Mouse (Mus musculus) retina, adult 2 months (tissue): ENCODE results near the gene Cep250.

ENCODE experiments used
- DNase-seq: peaks from one replicate; pipeline ENCODE4 v3.0.0-alpha.2; 2012; ENCODE audit warnings: low read depth, low spot score

The Cep250 gene

GRCm38 (mm10) chr2:155962991-155963390 is 6.7 kb downstream of the Cep250 start:
- DNase-seq = peak; percentile 58

DNA sequence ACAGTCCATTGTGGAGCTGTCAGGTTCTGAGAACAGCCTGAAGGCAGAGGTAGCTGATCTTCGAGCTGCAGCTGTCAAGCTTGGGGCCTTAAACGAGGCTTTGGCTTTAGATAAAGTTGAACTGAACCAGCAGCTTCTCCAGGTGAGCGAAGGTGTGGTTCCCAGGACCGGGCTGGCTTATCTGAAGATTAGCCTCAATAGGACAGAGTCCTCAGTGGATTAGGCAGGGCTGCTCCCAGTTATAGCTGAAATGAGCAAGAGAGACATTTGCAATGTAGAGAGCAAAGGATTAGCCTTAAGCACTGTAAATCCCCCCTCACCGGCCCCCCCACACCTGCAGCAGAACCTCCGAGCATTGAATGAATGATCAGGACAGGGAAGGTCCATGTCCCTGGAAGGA is 17.1 kb downstream of the Cep250 start:
- DNase-seq = peak; percentile 81

DNA sequence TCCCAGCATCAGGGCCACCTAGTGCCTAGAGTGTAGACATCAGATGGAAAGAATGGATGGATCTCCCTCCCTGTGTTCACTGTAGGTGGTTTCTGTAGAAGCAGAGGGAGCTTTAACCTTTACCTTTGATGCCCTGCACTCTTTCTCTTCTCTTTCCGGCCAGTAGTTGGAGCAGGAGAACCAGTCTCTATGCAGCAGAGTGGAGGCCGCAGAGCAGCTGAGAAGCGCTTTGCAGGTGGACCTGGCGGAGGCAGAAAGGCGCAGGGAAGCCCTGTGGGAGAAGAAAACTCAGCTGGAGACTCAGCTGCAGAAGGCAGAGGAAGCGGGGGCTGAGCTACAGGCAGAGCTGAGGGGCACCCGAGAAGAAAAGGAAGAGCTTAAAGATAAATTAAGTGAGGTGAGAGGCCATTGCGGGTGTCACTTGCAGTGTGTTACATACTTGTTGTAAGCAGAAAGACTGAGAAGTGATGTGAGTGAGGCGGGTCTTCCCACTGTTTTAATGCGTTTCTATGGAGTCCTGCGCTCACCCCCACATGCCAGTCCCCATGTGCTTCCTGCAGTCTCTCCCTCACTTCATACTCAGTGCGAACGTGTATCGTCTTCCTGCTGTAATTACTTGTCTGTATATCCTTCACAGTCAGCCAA is 18.0 kb downstream of the Cep250 start:
- DNase-seq = no peak

- DNase-seq = no peak
Observed at GRCm38 (mm10) chr2:155979328-155979991, 23.2 kb downstream of the Cep250 start.

GRCm38 (mm10) chr2:155985776-155986175 is 29.5 kb downstream of the Cep250 start:
- no peak for DNase-seq

- DNase-seq = no peak
Observed at GRCm38 (mm10) chr2:155987131-155987530, 30.9 kb downstream of the Cep250 start.

DNA sequence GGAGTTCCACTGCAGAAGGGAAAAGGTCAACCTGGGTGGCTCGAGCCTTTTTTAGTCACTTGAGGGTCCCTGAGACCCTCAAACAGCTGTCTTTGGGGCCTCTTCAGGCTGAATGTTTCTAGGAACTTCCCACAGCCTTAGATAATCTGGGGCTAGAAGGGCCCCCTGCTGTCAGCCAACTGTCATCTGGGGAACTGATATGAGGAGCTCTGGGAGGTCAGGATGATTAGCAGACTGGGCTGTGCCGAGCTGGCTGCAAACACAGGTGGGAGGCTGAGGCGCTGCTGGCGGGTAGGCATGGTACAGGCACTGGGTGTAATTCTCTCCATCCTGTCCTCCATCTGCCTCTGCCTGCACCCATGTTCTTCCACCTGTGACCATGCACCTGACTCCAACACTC is 32.8 kb downstream of the Cep250 start:
- no peak for DNase-seq

GRCm38 (mm10) chr2:155991151-155991550 is 34.9 kb downstream of the Cep250 start:
- no peak for DNase-seq

- no peak for DNase-seq
Observed at GRCm38 (mm10) chr2:155991863-155992321, 35.6 kb downstream of the Cep250 start.

GRCm38 (mm10) chr2:156005393-156005792 is 49.1 kb downstream of the Cep250 start:
- no peak for DNase-seq

DNA sequence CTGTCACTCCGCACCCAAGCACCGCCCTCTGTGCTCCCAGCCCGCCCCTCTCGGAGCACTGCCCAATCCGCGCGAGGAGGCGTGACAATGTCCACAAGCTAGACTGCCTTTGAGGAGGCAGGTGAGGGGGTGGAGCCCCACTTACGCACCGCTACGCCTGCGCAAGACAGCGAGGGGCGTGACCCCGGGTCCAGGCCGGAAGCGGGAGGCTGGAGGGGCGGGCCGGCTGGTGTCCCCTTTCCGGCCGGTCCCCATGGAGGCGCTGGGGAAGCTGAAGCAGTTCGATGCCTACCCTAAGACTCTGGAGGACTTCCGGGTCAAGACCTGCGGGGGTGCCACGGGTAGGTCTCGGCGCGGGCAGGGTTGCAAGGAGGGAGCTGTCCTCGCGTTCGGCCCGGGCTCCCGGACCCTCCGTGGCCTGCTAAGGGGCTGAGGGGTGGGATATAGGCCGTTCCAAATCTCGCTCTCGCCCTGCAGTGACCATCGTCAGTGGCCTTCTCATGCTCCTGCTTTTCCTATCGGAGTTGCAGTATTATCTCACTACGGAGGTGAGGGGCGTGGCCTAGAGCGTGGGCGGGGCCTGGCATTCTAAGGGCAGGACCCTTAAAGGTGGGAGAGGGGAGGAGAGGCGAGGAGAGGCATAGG is 51.8 kb downstream of the Cep250 start, which contains the start of the genes 6430550D23Rik and Ergic3:
Gene 6430550D23Rik, minus strand, starts transcription at position 90 of the 645 bp plus-strand sequence.
Gene Ergic3, plus strand, starts transcription at position 158 of the 645 bp plus-strand sequence.
- peak; percentile 91 for DNase-seq

DNA sequence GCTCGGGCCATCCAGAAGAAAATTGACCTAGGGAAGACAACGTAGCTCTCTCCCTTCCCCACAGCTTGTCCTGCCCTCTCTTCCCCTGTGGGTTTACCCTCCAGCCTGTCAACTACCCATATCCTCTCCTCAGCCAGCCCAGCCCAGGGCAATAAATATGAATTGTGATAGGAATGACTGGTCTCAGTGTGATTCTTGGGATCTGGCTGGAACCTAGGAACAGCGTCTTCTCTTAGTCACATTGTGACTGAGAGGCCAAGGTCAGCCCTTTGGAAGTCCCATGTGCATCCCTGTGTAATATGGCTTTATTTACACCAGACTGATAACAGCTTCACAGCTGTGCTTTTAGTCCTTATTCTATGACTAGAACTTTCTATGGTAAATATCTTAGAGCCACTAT is 61.8 kb downstream of the Cep250 start:
- DNase-seq = no peak

GRCm38 (mm10) chr2:156021219-156021618 is 65.0 kb downstream of the Cep250 start:
- no peak for DNase-seq

DNA sequence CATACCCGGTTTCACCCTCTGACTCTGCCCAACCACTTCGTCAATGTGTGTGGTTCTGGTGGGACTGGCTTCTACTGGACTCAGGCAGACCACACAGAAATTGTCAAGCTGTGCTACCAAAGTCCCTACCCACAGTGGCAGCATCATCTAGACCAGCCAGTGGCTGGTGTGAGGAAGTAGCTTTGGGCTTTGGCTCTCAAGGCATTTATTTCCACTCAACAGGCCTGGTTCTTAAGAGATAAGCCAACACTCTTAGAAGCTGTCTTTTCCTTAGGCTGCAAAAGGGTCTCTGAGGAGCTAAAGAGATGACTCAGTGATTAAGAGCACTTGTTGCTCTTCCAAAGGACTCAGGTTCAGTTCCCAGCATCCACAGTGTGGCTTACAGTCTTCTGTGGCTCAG is 65.5 kb downstream of the Cep250 start:
- no peak for DNase-seq

DNA sequence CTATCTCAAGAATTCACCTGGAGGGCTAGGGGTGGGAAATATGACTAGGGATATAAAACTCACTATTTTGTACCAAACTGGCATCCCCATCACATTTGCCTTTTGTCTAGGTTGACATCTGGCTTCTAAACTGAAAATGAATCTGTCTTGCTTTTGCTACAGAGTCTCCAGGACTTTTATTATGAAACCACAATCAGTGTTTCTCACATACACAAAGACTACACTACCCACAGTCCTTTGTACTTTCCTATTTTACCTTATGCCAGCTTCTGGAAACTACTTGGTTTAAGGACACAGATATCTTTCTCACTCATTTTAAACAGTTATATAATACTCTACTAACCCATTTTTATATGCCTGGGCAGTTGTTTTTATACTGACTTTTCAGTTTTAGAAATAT is 69.2 kb downstream of the Cep250 start:
- DNase-seq = no peak

- DNase-seq = no peak
Observed at GRCm38 (mm10) chr2:156039390-156039789, 83.1 kb downstream of the Cep250 start.

- DNase-seq = no peak
Observed at GRCm38 (mm10) chr2:156042903-156043302, 86.6 kb downstream of the Cep250 start.

GRCm38 (mm10) chr2:156047929-156048328 is 91.7 kb downstream of the Cep250 start:
- DNase-seq = no peak
